Mouse (Mus musculus) yolk sac, embryonic 10.5 days (tissue): ENCODE results near the gene Fbxl18.

Experiments used
- DNase-seq: peaks from one replicate; pipeline ENCODE4 v3.0.0-alpha.2; 2017; ENCODE audit warnings: low spot score

The Fbxl18 gene

DNA sequence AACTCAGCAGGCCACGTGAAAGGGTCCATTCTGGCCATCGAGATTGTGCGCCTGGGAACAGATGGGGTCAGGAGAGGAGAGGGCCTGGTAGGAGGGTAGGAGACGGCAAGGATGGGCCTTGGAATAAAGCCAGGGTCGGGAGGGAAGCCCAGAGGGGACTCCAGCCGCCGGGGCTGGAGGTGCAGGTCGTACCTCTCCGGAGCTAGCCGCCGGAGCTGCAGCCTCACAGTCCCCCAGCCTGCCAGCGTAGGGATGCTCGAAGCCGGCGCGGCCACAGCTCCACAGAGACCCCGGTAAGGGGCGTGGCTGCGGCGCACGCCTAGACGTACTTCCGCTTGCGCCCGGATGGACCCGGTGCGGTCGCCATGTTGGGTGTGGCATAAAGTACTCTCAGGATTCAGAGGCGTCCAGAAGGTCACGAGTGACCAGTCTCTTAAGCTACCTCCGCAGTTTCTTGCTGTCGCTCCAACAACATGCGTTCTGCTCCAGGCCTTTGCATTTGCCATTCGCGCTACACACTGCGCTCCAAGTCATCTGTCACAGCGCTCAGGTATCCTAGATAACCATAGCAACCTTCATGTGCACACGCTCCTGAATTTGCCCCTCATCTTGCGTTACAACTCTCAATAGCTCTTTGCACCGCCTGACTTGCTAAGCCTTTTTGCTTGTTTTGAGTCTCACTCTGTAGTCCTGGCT, at the start of gene Fbxl18:
Fbxl18 (minus strand) TSS at position 504 of the 696 bp plus-strand sequence.
- DNase-seq, result peak; percentile 93

DNA sequence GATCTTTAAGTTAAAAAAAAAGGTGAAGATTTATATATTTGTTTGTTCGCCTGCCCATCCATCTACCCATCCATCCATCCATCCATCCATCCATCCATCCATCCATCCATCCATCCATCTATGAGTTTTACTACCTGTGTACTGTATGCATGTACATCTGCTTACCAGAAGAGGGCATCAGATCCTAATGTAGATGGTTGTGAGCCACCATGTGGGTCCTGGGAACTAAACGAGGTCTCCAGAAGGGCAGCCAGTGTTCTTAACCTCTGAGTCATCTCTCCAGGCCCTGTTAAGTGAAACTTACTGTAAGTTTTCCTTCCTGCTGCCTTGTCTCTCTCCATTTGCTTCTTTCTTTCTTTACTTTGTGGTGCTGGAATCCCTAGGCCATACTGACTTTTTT, 45.2 kb upstream of the Fbxl18 start:
- no peak for DNase-seq

DNA sequence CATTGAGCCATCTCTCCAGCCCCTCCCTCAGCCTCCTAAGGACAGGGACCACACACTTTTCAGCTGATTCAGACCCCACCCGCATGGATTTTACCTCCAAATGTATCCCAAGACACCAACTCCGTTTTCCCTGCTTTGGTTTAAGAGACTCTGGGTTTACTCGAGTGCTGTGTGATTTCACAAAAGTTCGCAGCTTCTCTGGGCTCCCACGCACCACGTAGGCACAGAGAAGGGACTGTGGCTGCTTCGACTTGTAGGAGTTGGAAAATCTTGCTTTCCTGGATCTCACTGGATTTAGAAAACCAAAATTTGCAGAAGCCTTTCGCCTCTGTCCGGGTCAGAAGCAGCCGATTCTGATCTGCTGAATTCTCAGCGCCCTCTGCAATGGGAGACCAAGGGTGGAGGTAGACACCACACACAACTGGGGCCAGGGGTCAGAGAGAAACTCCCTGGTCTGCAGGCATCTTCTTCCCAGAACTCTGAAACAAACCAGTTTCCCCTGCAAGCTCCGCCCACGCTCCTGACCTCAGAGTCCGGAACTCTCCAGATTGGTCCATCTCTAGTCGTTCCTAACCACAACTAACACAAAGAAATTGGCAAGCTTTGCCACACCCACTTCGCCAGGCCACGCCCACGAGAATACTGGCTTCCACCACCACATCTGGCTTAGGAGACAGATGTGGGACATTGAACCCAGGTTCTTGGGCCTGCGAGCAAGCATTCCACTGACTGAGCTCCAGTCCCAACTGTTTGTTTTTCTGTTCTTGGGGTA, 42.9 kb upstream of the Fbxl18 start:
- DNase-seq, result peak; percentile 64

DNA sequence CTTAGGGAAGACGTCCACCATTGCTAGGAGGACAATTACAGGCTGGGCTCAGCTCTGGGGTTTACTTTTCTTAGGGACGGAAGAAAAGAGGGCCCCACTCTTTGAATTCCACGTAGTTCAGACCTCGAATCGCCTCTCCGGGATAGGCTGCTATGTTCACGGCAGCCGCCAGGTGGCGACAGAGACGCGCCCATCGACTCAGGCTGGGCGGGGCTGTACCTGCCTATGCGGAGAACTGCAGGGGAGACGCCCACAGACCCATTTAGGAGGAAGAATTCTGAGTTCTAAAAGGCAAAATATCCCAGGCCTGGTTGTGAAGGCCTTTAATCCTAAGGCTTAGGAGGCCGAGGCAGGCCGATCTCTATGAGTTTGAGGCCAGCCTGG, 41.1 kb upstream of the Fbxl18 start:
- peak; percentile 82 for DNase-seq

DNA sequence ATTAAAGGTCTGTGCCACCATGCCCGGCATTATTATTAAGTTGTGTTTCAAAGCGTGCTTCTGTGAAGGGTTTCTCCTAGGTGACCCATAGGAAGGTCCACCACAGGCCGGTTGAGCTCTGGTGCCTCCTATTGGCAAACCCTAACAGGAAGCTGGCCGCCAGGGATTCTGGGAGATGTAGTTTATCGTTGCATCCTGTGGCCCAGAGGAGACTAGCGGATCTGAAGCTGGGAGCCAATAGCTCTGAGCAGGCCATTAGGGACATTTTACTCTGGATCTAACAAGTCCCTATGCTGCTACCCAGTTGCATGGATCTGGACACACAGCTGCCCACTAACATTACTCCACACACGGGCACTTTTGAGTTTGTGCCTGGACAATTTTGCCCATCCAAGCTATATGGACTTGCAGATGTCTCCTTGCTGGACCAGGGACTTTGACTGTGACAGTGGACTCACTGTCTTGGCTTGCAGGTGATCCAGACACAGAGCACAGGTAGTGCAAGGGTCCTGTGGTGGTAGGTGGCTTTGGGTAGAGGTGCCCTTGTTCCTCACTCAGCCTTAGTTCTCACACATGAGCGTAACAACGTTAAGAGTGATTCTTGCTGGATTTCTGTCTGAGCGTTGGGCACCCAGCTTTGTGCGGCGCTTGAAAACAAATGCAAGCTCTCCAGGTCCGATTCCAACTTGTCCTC, 40.6 kb upstream of the Fbxl18 start:
- peak; percentile 84 for DNase-seq

DNA sequence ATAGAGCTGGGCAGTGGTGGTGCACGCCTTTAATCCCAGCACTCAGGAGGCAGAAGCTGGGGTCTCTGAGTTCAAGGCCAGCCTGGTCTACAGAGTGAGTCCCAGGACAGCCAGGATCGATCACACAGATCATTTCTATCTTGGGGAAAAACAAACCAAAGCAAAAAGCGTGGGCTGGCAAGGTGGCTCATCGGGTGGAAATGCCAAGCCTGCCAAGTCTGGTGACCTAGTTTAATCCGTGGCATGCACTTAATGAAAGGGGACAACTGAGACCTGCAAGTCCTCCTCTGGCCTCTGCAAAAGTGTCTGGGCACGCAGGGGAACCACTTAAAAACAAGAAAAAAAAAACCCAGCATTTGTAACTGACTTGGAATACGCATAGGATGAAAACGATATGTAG, 37.5 kb upstream of the Fbxl18 start:
- no peak for DNase-seq

DNA sequence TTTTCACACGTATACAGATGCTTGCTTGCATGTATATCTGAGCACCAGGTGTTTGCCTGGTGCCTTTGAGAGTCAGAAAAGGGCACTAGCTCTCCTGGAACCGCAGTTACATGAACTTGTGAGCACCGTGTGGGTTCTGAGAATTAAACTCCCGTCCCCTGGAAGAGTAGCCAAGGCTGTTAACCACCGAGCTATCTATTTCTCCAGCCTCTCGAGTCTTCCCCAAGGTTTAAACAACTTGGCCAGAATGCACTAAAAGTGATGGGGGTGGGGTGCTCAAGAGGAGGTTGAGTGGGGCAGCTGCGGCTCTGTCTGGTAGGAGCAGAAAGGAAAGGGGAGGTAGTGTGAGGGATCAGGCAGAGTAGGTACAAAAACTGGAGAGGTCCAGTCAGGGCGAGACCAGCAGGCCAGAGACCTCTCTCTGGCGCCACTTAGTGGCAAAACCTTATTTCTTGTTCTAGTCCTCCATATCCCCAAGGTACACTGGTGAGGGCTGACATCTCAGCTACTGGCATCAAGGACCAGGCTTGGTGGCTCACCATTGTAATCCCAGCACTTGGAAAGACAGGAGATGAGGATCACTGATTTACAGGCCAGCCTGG, 37.0 kb upstream of the Fbxl18 start:
- DNase-seq, result peak; percentile 79

DNA sequence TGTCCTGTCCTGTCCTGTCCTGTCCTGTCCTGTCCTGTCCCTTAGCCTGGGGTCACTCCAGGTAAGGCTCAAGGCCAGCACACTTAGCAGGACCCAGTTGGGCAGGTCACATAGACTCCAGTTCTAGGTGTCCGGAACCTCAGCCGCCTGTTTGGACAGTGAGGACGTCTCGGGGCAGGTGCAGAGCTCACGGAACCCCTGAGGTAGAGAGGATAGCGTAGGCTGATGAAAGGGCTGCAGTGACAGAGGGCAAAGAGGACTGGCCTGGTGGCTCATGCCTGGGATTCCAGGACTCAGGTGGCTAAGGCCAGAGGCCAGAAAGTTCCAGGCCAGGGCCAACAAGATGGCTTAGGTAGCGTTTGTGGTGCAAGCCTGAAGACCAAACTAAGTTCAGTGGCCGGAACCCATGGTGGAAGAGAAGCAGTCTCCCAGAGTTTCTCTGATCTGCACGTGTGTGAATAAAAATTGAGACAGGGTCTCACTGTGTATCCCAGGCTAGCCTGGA, 36.1 kb upstream of the Fbxl18 start:
- DNase-seq, result no peak

DNA sequence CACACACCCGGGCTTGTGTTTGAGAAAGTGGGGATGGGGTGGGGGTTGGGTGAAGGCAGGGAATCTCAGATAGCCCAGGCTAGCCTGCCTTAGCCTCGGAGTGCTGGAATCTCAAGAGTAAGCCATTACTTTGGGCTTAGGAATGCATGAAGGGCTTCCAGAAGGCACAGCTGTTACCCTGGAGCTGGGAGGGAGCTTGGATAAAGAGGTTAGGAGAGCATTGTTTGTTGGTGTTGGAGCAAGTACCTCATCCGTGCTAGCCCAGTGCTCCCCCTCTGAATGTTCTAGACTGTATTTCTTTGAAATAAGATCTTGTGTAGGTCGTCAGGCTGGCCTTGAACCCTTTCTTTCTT, 34.2 kb upstream of the Fbxl18 start:
- DNase-seq, result no peak

DNA sequence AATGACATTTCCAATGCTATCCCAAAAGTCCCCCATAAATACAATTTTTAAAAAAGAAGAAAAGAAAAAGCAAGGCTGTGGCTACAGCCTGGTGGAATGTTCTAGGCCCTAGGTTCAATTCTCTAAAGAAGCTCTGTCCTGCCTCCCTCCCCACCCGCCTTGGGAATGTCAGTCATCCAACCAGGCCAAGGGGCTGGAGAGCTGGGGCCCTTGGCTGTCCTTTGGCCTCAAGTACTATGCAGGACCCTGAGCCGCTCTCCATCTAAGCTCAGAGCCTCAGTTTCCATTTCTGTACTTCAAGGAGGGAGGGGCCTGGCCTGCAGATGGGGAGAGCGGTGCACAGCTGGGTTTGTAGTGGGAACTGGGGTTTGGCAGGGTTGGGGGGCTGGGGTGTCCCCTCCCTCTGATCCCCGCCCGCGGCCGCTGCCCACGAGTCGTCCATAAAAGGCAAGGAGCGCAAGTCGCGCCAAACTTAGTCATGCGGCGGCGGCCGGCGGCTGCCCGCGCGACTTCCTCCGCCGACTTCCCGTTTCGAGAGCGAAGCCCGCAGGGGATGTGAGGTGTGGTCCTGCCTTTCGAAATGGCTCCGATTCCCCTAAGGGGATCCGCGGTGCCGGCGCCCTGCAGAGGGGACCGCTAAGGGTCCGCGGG, 33.7 kb upstream of the Fbxl18 start:
- peak; percentile 79 for DNase-seq

DNA sequence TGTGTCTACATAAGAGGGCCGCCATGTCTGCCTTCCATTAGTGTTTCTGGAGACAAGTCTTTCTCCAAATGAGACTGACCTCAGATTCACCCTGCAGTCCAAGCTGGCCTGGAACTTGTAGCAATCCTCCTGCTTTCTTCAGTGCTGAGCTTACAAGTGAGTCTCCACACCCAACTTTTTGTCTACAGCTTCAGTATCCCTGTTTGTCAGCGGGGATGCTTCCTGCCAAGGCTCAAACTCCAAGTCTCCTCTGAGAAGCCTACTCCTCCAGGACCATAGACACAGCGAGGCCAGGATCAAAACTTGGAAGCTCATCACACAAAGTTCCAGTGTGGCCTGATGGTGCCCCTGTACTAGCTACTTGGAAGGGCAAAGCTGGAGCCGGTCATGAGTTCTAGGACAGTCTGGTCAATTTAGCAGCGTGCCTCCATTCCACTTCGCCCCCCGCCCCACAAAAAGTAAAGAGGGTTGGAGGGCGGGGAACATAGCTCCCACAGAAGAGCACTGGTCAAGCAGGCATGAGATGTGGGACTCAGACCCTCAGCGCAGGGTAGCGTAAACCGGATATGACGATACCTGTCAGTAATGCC, 32.2 kb upstream of the Fbxl18 start:
- DNase-seq, result no peak

DNA sequence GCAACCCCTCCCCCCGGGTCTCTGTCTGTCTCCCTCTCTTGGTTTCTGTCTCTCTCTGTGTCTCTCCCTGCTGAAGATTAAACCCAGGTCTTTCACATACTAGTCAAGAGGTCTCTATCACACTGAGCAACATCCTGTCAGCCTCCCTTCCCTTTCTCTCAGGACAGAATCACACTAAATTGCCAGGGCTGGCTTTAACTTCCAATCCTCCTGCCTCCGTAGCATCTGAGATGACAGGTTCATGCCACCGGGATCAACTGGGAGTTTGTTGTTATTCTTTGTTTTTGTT, 31.7 kb upstream of the Fbxl18 start:
- no peak for DNase-seq

DNA sequence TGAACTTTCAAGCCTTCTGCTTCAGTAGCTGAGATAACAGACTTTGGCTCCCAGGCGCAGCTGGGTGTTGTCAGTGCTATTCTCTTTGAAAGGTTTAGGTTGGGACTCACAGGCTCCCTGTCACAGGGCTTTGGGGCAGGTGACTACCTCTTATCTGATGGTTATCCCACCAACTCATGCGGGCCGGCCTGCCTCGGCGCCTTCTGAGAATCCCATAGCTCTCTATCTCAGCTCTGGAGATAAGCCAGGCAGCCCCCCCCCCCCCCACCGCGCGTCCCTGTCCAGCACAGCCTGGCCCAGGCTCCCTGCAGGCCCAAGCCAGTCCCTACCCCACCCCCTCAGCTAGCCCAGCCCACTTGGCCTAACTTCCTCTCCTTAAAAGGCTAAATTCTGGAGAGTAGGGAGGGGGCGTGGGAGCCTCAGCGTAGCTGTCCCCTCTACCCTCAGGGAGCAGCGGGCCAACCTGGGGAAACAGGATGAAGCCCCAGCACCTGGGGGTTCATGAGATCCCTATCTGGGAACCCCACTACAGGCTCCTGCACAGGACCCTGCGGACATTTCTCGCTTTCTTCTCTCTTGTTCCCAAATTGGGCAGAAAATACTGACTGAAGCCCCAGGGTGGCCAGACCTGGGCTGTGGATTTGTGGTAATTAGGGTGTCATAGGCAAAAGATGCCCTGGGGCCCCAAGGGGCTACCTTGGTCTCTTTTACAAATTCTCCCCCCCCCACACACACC, 31.2 kb upstream of the Fbxl18 start:
- DNase-seq, result peak; percentile 95

DNA sequence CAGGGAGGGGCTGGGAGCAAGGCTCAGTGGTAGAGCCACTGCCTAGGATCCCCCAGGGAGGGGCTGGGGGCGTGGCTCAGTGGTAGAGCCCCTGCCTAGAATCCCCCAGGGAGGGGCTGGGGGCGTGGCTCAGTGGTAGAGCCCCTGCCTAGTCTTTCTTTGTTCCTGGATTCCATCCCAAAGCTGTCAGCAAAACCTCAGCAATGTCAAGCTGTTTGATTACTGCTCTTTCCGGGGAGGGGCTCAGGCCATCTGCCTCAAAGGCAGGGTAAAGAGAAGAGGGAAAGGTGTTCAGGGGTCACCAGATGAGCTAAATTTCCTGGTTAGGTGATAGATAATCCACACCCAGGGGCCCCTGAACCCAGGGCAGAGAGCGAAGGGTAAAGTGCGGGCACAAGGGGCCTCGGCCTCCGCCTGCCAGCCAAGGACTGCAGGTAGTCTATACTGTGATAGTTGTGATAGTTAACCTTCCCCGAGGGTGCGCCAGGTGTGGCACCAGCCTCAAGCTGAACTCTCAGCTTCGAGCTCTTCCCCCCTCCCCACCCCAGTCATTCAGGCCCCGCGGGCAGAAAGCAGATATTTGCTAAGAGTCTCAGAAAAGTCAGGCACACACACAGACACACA, 29.2 kb upstream of the Fbxl18 start:
- DNase-seq, result no peak

DNA sequence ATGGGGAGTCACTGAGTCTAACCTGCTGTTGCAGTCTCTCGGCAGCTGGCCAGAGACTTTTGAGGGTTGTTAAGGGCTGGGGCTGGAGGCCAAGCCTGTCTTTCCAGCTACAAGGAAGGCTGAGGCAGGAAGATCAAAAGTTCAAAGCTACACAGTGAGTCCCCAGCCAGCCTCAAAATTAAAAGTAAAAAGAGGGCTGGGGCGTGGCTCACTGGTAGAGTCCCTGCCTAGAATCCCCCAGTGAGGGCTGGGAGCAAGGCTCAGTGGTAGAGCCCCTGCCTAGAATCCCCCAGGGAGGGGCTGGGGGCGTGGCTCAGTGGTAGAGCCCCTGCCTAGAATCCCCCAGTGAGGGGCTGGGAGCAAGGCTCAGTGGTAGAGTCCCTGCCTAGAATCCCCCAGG, 28.6 kb upstream of the Fbxl18 start:
- no peak for DNase-seq

DNA sequence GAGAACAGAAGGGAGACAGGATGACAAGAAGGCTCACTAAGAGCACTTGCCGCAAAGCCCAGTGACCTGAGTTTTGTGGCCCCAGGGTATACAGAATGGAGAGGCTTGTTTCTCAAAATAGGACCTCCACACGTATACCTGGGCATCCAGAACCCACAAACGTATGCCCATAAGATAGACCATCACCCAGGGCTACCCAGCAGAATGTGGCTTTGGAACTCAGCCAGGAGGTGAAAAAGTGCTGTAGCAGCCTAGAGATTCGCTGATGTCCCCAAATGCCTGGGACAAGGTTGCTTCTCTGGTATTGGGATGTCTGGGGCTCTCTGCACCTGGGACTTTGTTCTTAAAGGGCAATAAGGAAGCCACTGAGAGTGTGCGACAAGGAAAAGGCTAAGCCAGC, 27.0 kb upstream of the Fbxl18 start:
- no peak for DNase-seq

DNA sequence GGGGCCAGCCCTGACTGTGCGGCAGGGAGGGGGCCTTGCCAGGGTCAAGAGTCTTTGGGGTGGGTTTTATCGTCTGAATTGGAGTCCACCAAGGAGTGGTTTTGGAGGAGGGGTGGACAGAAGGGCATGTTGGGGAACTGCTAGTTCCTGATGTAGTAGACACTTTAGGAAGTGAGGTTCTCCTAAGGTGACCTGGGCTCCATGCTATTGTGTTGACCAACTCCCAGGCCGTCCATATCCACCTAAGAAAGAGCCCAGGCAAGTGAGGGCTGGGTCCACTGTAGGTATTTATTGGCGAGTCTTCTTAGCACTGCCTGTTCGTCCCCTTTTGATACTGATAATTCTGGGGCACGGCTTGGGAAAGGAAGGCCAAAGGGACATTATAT, 25.8 kb upstream of the Fbxl18 start:
- no peak for DNase-seq

DNA sequence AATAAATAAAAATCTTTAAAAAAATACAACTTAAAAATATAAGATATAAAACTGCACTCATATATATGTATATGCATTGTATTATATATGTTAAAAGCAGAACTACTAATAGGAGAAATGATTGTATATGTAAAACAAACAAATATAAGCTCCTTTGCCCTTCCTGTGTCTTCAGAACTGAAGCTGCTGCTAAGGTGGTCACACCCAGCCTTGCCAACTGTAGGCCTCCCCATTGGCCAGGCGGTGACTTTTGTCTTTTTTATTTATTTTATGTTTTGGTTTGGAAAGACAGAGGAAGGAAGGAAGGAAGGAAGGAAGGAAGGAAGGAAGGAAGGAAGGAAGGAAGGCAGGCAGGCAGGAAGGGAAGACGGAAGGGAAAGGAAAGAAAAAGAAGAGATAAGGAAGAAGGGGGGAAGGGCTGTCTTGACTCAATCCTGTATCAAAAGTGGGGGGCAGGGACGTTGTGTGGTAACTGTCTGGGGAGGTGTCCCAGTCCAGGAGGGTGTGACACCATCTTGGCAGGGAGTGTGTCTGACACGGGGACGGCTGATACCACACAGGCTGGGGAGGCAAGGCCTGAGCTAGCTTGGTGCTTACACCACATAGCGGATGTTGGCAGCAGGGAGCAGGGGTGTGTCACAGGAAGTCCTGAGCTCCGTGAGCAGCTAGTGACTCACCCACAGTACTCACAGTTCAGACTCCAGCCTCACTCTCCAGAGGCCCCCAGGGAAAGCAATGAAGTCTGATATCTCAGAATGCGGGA, 25.3 kb upstream of the Fbxl18 start:
- DNase-seq, result no peak

DNA sequence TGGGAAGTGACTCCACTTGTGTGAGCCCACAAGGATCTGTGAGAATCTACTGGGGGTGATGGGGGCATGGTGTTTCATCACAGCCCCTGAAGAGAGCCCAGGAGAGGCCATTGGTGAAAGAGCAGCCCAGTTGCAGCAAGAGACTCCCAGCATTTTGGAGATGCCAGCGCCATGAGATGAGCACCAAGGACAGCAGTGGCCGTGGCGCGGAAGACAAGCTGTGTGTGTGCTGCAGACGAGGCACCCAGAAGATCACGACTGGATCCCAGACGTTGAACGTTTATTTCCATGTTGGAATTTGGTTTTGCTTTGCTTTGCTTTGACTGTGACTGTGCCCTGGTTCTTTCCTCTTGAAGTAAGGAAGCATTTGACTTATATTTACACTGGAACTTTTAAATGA, 22.2 kb upstream of the Fbxl18 start:
- DNase-seq, result no peak

DNA sequence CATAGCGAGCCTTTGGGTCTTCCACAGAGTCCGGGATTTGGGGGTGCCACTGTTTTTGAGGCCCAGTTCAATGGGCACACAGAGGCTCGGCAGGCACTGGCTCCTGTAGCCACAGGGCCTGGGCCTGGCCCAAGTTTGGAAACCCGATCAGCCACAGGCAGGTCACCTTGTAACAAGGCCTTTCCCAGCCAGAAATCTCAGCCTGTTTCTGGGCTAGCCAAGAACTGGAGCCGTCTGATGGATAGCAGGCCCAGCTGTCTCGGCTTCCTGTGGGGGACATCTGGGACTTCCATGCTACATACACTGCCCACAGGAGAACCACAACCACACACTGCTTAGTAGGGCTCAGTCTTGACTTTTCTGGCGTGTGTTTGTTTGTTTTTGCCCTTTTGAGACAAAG, 21.4 kb upstream of the Fbxl18 start:
- no peak for DNase-seq
